Comparison of ENCODE assay signal across 21 mouse cellular contexts in the genomic region with DNA sequence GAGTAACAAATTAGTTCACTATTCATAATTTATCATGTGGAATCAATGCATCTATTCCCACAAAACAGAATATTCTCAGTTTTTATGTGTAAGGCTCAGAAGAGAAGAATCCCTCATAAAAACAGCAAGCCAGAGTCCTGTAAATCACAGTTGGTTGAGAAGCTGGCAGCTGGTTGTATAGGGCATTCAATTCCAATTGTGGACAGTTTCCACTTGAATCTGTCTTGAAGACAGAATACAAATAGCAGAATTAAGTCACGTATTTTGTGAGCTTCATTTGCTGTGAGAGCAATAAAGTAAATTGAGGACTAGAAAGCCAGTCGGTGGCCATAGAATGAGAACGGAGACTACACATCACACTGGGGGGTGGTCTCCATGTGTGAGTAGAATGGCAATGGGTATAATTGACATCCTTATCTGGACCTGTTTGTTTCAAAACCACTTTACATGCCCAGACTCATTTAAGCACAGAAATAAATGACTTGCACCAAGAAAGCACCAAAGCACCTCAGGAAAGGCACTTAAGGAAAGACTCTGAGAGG.
"Had no signal": no experiment of that assay in that cellular context is flagged by ENCODE, and none has a peak within 500 bp of the region (broad histone marks: within the 10 kb centered on the region; RNA-seq: fewer than 3 reads in every experiment).

No protein-coding gene starts in this region.

- H3K9ac ChIP-seq: limb, embryonic 13.5 days; liver, embryonic 12.5 days; liver, embryonic 15.5 days; lung, embryonic 15.5 days; midbrain, embryonic 13.5 days had no signal

- H3K4me3 ChIP-seq: layer of hippocampus, adult 2 months; limb, embryonic 10.5 days; limb, embryonic 13.5 days; liver, embryonic 12.5 days; liver, embryonic 15.5 days; lung, embryonic 15.5 days; megakaryocyte, embryonic 14.5 days; midbrain, embryonic 10.5 days; midbrain, embryonic 13.5 days; myocyte had no signal

- DNase-seq: kidney, adult 18-20 months; kidney, adult 9 months; kidney, postnatal 25 days; layer of hippocampus, adult 9-11 months; liver; lung, adult 18-20 months; lung, postnatal 10 days; lung, postnatal 36 days; thymus, adult 18-20 months; thymus, postnatal 36 days had no signal

- H3K4me1 ChIP-seq: liver, embryonic 12.5 days; liver, embryonic 15.5 days; lung, embryonic 15.5 days; megakaryocyte, embryonic 14.5 days; midbrain, embryonic 10.5 days; midbrain, embryonic 13.5 days had no signal

- H3K27me3 ChIP-seq: limb, embryonic 13.5 days; liver, embryonic 12.5 days; liver, embryonic 15.5 days; lung, embryonic 15.5 days; megakaryocyte, embryonic 14.5 days; midbrain, embryonic 13.5 days had no signal

- H3K36me3 ChIP-seq: limb, embryonic 10.5 days; limb, embryonic 13.5 days; liver, embryonic 12.5 days; liver, embryonic 15.5 days; lung, embryonic 15.5 days; midbrain, embryonic 10.5 days; midbrain, embryonic 13.5 days had no signal

- H3K4me2 ChIP-seq: limb, embryonic 13.5 days; liver, embryonic 12.5 days; liver, embryonic 15.5 days; lung, embryonic 15.5 days; midbrain, embryonic 13.5 days had no signal

- H3K27ac ChIP-seq: layer of hippocampus, adult 2 months; limb, embryonic 10.5 days; limb, embryonic 13.5 days; liver, embryonic 12.5 days; liver, embryonic 15.5 days; lung, embryonic 15.5 days; midbrain, embryonic 10.5 days; midbrain, embryonic 13.5 days had no signal

- ATAC-seq: liver, embryonic 12.5 days; midbrain, embryonic 13.5 days; midbrain, embryonic 16.5 days had no signal

- H3K9me3 ChIP-seq: limb, embryonic 10.5 days; limb, embryonic 13.5 days; liver, embryonic 15.5 days; lung, embryonic 15.5 days; midbrain, embryonic 10.5 days; midbrain, embryonic 13.5 days had no signal
